Mouse (Mus musculus) limb, embryonic 13.5 days (tissue): ENCODE results near the gene Cep350. TPM values are rescaled to one million over a fixed set of nuclear protein-coding genes. Genes with fewer than 3 reads are reported as not detected.

Source experiments
- ATAC-seq: fragments of 200-750 bp; cut with Nextera tagmentation; 2 replicates; pipeline ENCODE4 v1.8.0; 2017; ENCODE audit warnings: low read depth, moderate number of reproducible peaks, moderate TSS enrichment; ENCODE audit not compliant: low FRiP score
- H3K27ac ChIP-seq: fragments of 300-500 bp; sonication (generic); 2 replicates; pipeline ENCODE4 v1.5.1; 2015; ENCODE audit warnings: inconsistent platforms, mild to moderate bottlenecking, moderate library complexity
- H3K27me3 ChIP-seq: fragments of 300-500 bp; sonication (generic); 2 replicates; pipeline ENCODE4 v1.6.1; 2015; ENCODE audit warnings: mild to moderate bottlenecking, inconsistent platforms
- H3K36me3 ChIP-seq: fragments of 300-500 bp; sonication (generic); 2 replicates; pipeline ENCODE4 v1.6.1; 2015; ENCODE audit warnings: inconsistent platforms, mild to moderate bottlenecking, moderate library complexity
- H3K4me1 ChIP-seq: fragments of 300-500 bp; sonication (generic); 2 replicates; pipeline ENCODE4 v1.6.1; 2015; ENCODE audit warnings: inconsistent platforms
- H3K4me2 ChIP-seq: fragments of 300-500 bp; sonication (generic); replicated peaks from 2 replicates; pipeline ENCODE4 v1.6.1; 2015; ENCODE audit warnings: inconsistent platforms, mild to moderate bottlenecking, moderate library complexity
- H3K4me3 ChIP-seq: fragments of 300-500 bp; sonication (generic); 2 replicates; pipeline ENCODE4 v1.5.1; 2015; ENCODE audit warnings: moderate library complexity, mild to moderate bottlenecking, inconsistent platforms
- H3K9ac ChIP-seq: fragments of 300-500 bp; sonication (generic); 2 replicates; pipeline ENCODE4 v1.6.1; 2015; ENCODE audit warnings: mild to moderate bottlenecking, inconsistent platforms
- H3K9me3 ChIP-seq: fragments of 300-500 bp; sonication (generic); 2 replicates; pipeline ENCODE4 v1.6.1; 2016; ENCODE audit warnings: inconsistent platforms
- WGBS: fragments of 180-500 bp; shearing (Covaris S2); methylation state at CpG from one replicate; pipeline ENCODE4 v1.1.7; 2015; 5-methylcytosine and 5-hydroxymethylcytosine counted together
- polyA plus RNA-seq: library from polyadenylated mRNA; unstranded; fragments of >200 nt; fragmentation: Nextera tagmentation; extraction: Ambion mirVana; gene quantifications from 2 replicates; pipeline ENCODE4 v1.2.1, GENCODE M21; 2015

The Cep350 gene
- polyA plus RNA-seq, 1 experiment from 2014 or later = 11.8 TPM

- H3K4me2 ChIP-seq = no peak overlapping the region
- H3K4me1 ChIP-seq = no peaks in the 10 kb centered on the region
- no peaks in the 10 kb centered on the region for H3K27me3 ChIP-seq
- WGBS = 79% methylated on average over 3 of the region's 3 CpGs
- H3K9me3 ChIP-seq = no peaks in the 10 kb centered on the region
- H3K4me3 ChIP-seq = no peak overlapping the region
- H3K36me3 ChIP-seq = peaks cover 75% of the 10 kb centered on the region
- no peak overlapping the region for H3K27ac ChIP-seq
- no peak for ATAC-seq
- no peak overlapping the region for H3K9ac ChIP-seq
Observed at GRCm38 (mm10) chr1:155879596-155879995, 93.5 kb downstream of the Cep350 start.

DNA sequence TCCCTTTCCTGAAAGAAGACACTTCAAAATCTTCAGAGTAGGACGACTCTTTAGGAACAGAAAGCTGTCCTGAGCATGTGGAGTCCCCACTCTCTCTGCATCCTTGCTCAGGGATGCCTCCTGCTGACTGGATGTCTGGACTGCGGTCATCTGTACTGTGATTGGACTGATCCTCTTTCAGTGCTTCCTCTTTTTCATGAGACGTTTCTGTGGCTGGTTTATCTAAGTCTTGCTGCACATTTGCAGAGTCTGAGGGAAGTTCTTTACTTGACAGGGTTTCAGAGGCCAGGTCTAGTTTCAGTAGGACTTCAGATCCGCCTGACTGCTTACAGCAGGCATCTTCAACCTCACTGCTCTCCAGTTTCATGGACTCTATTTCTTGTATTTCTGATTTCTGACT is 110.1 kb downstream of the Cep350 start:
- H3K4me2 ChIP-seq = no peak overlapping the region
- no peak overlapping the region for H3K27ac ChIP-seq
- peaks cover 79% of the 10 kb centered on the region for H3K36me3 ChIP-seq
- H3K9ac ChIP-seq = no peak overlapping the region
- no peak overlapping the region for H3K4me3 ChIP-seq
- no peaks in the 10 kb centered on the region for H3K9me3 ChIP-seq
- 73% methylated on average over 4 of the region's 4 CpGs for WGBS
- no peaks in the 10 kb centered on the region for H3K27me3 ChIP-seq
- ATAC-seq = no peak
- no peaks in the 10 kb centered on the region for H3K4me1 ChIP-seq

DNA sequence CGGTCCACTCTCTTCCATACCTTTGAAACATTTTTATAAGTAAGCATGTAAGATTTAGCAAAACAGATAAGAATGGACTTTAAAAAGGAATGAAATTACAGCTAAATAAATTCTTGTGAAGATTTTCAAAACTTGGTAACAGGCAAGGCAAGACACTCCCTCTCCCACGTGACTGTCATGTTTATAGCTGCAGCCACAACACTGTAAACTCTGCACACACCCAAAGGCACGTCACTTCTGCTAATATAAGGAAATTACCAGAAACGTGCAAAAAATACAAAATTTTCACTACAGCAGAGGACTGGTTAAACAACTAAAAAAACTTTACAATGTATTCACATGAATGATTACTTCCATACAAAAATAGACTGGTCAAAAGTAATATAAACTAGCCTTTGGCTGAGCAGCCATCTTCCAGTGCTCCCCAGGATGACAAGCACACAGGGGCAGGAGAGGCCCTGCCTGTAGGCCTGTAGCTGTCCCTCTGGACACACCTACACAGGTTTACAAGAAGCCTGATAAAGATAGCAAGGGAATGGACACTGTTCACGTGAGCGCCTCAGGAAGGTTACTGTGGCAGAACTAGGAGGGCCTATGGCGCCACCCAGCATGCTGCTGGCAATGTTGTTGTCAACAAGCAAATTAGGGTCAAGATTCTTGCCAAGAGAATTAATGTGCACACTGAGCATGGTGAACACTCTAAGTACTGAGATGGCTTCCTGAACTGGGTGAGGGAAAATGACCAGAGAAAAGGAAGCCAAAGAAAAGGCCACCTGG is 117.9 kb downstream of the Cep350 start:
- Histone ChIP-seq H3K9ac (no peak overlapping the region), H3K36me3 (peaks cover 81% of the 10 kb centered on the region), H3K4me2 (no peak overlapping the region), H3K27me3 (no peaks in the 10 kb centered on the region), H3K27ac (no peak overlapping the region), H3K4me3 (no peak overlapping the region), H3K9me3 (no peaks in the 10 kb centered on the region), H3K4me1 (no peaks in the 10 kb centered on the region)
- no peak for ATAC-seq
- WGBS = 81% methylated on average over 7 of the region's 7 CpGs

GRCm38 (mm10) chr1:155853009-155853408 is 120.0 kb downstream of the Cep350 start:
- Histone ChIP-seq H3K9me3 (no peaks in the 10 kb centered on the region), H3K9ac (no peak overlapping the region), H3K27me3 (no peaks in the 10 kb centered on the region), H3K4me1 (no peaks in the 10 kb centered on the region), H3K27ac (no peak overlapping the region), H3K36me3 (peaks cover 79% of the 10 kb centered on the region), H3K4me2 (no peak overlapping the region), H3K4me3 (no peak overlapping the region)
- 95% methylated on average over 5 of the region's 5 CpGs for WGBS
- no peak for ATAC-seq

GRCm38 (mm10) chr1:155844235-155844634 is 128.8 kb downstream of the Cep350 start:
- Histone ChIP-seq H3K4me3 (no peak overlapping the region), H3K4me1 (no peaks in the 10 kb centered on the region), H3K36me3 (peaks cover 43% of the 10 kb centered on the region), H3K4me2 (no peak overlapping the region), H3K27me3 (no peaks in the 10 kb centered on the region), H3K9me3 (no peaks in the 10 kb centered on the region), H3K27ac (no peak overlapping the region), H3K9ac (no peak overlapping the region)
- ATAC-seq = no peak
- 66% methylated on average over 5 of the region's 5 CpGs for WGBS

- no peak for ATAC-seq
- H3K9me3 ChIP-seq = no peaks in the 10 kb centered on the region
- no peak overlapping the region for H3K9ac ChIP-seq
- H3K4me2 ChIP-seq = no peak overlapping the region
- H3K36me3 ChIP-seq = peaks cover 37% of the 10 kb centered on the region
- H3K27ac ChIP-seq = no peak overlapping the region
- no peaks in the 10 kb centered on the region for H3K4me1 ChIP-seq
- no peak overlapping the region for H3K4me3 ChIP-seq
- 90% methylated on average over 4 of the region's 4 CpGs for WGBS
- no peaks in the 10 kb centered on the region for H3K27me3 ChIP-seq
Observed at GRCm38 (mm10) chr1:155843538-155843937, 129.5 kb downstream of the Cep350 start.

- ATAC-seq = no peak
- 72% methylated on average over 2 of the region's 2 CpGs for WGBS
- H3K4me3 ChIP-seq = no peak overlapping the region
- no peak overlapping the region for H3K9ac ChIP-seq
- H3K4me1 ChIP-seq = no peaks in the 10 kb centered on the region
- no peaks in the 10 kb centered on the region for H3K9me3 ChIP-seq
- no peak overlapping the region for H3K4me2 ChIP-seq
- no peaks in the 10 kb centered on the region for H3K36me3 ChIP-seq
- no peaks in the 10 kb centered on the region for H3K27me3 ChIP-seq
- H3K27ac ChIP-seq = no peak overlapping the region
Observed at GRCm38 (mm10) chr1:155835667-155836066, 137.4 kb downstream of the Cep350 start.

DNA sequence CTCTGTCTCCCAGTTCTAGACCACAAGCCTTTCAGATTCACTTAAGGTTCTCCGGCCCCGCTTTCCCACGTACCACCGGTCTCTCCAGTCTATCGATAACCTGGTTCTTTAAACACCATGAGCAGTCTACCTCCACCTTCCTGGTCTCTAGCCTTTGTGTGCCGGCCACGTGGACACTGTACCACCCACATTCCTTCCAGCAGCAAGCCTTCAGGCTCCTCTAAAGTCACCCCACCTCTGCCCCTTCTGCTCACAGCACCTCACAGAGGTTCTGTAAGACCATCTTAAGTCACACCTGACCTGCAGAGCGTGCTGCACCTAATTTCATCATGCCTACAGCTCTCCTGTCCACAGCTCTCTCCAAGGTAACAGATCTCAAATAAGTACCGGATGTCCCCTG is 139.4 kb downstream of the Cep350 start:
- no peaks in the 10 kb centered on the region for H3K27me3 ChIP-seq
- no peak overlapping the region for H3K4me2 ChIP-seq
- no peaks in the 10 kb centered on the region for H3K36me3 ChIP-seq
- no peaks in the 10 kb centered on the region for H3K9me3 ChIP-seq
- no peak for ATAC-seq
- H3K4me1 ChIP-seq = no peaks in the 10 kb centered on the region
- no peak overlapping the region for H3K9ac ChIP-seq
- no peak overlapping the region for H3K27ac ChIP-seq
- no peak overlapping the region for H3K4me3 ChIP-seq
- 88% methylated on average over 9 of the region's 9 CpGs for WGBS

DNA sequence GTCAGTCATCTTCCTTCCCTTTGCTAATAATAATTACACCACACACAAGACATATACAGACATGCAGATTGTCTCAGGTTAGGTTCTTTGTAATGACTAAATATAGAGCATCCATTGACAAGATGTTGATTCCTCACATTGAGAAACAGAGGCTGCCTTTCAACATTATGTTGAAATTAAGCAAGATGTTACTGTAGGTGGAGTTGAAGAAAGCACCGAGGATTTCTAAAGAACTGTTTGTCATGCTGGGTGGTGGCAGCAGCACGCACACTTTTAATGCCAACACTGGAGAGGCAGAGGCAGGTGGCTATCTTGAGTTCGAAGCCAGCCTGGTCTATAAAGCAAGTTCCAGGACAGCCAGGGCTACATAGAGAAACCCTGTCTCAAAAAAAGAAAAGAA is 141.1 kb downstream of the Cep350 start:
- Histone ChIP-seq H3K27me3 (no peaks in the 10 kb centered on the region), H3K4me1 (no peaks in the 10 kb centered on the region), H3K4me3 (no peak overlapping the region), H3K9me3 (no peaks in the 10 kb centered on the region), H3K36me3 (no peaks in the 10 kb centered on the region), H3K9ac (no peak overlapping the region), H3K4me2 (no peak overlapping the region), H3K27ac (no peak overlapping the region)
- no peak for ATAC-seq
- WGBS = 90% methylated on average over 3 of the region's 3 CpGs

GRCm38 (mm10) chr1:155830861-155831260 is 142.2 kb downstream of the Cep350 start:
- H3K36me3 ChIP-seq = no peaks in the 10 kb centered on the region
- H3K4me1 ChIP-seq = no peaks in the 10 kb centered on the region
- ATAC-seq = no peak
- 73% methylated on average over 6 of the region's 6 CpGs for WGBS
- no peak overlapping the region for H3K27ac ChIP-seq
- H3K4me3 ChIP-seq = no peak overlapping the region
- H3K27me3 ChIP-seq = no peaks in the 10 kb centered on the region
- no peak overlapping the region for H3K9ac ChIP-seq
- no peaks in the 10 kb centered on the region for H3K9me3 ChIP-seq
- no peak overlapping the region for H3K4me2 ChIP-seq

GRCm38 (mm10) chr1:155827703-155828295 is 145.3 kb downstream of the Cep350 start:
- Histone ChIP-seq H3K4me2 (no peak overlapping the region), H3K4me3 (no peak overlapping the region), H3K4me1 (no peaks in the 10 kb centered on the region), H3K9me3 (no peaks in the 10 kb centered on the region), H3K27me3 (no peaks in the 10 kb centered on the region), H3K9ac (no peak overlapping the region), H3K36me3 (no peaks in the 10 kb centered on the region), H3K27ac (no peak overlapping the region)
- WGBS = 63% methylated on average over 8 of the region's 8 CpGs
- ATAC-seq = no peak

DNA sequence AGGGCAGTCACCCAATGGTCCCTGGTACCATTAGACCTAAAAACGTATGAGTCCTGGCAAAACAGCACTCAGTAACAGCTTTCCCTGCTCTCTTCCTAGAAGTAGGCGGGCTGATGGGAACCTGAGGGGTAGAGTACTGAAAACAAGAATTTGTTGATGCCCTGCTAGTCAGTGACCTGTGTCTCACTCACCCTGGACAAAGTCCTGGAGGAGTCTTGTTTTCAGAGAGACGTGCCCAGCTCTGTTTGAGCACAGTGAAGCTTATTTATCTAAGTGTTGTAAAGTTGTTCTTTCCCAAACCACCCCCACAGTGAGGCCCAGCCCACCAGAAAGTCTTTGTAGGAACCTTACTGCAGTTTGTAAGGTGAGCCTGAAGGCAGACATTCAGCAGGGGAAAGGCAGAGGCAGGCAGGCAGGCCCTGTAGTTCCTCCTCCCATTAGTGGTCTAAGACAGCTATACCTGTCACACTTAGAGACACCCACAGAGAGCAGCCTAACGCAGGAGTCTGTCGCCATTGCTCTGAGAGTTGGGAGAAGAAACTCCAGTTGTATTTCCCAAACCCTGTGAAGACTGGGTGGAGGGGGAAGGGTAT is 146.2 kb downstream of the Cep350 start:
- Histone ChIP-seq H3K9me3 (peaks cover 1% of the 10 kb centered on the region; the same call in 1 of the 2 replicates), H3K27me3 (no peaks in the 10 kb centered on the region), H3K36me3 (no peaks in the 10 kb centered on the region), H3K9ac (no peak overlapping the region), H3K27ac (no peak overlapping the region), H3K4me3 (no peak overlapping the region), H3K4me2 (no peak overlapping the region), H3K4me1 (no peaks in the 10 kb centered on the region)
- ATAC-seq = no peak
- WGBS = 31% methylated on average over 5 of the region's 5 CpGs
